15 mouse cellular contexts compared by ENCODE assay signal in the genomic region with DNA sequence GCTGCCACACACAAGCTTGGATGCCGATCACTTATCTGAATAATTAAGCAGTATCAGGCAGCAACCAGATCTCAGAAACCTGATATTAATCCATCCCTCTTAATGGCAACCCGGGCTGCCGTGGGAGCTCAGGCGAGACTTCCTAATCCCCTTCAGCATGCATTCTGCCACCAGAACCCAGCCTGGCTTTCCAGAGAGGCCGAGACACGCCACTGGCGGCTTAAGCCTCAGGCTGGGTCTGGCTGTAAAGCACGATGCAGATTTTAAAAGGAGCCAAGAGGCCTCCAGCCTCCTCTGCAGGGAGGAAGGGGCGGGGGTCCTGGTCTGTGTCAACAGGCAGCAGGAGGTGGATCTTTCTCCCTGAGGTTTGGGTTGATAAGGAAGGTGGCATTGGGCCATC.
DNase-seq lines count a peak whose midpoint lies in the region; ATAC-seq and TF ChIP-seq lines count a peak whose summit lies in the region.
"Had no signal": no experiment of that assay in that cellular context is flagged by ENCODE, and none has a peak within 500 bp of the region (broad histone marks: within the 10 kb centered on the region; RNA-seq: fewer than 3 reads in every experiment).

No protein-coding gene starts in this region.

- H3K9ac ChIP-seq in heart, embryonic 14.5 days (ENCODE audit: low read length), result no peak overlapping the region
- H3K9ac ChIP-seq in heart, embryonic 11.5 days (ENCODE audit: low read depth, low read length), result no peak overlapping the region
- H3K9ac ChIP-seq in embryonic facial prominence, embryonic 11.5 days (replicated peaks; ENCODE audit: low read length), result peak overlapping the region; percentile 1; the same call in 1 of the 2 replicates
- 0 out of 2 replicates have a peak overlapping the region, but pooled peaks have one; percentile 1 for H3K9ac ChIP-seq in midbrain, embryonic 11.5 days (ENCODE audit: low read length)
- H3K9ac ChIP-seq: stomach, embryonic 15.5 days had no signal

- H3K4me2 ChIP-seq in heart, embryonic 14.5 days (ENCODE audit: low read length), result 0 out of 2 replicates have a peak overlapping the region, but pooled peaks have one; percentile 0
- no peak overlapping the region for H3K4me2 ChIP-seq in heart, embryonic 11.5 days
- H3K4me2 ChIP-seq in embryonic facial prominence, embryonic 11.5 days (ENCODE audit: low read depth, low read length), result no peak overlapping the region
- H3K4me2 ChIP-seq in midbrain, embryonic 11.5 days, result peak overlapping the region; percentile 9; the same call in 1 of the 2 replicates
- H3K4me2 ChIP-seq: stomach, embryonic 15.5 days had no signal

- no peak for ATAC-seq in heart, embryonic 14.5 days (ENCODE audit: insufficient number of reproducible peaks, insufficient read depth, low FRiP score, low read depth)
- no peak for ATAC-seq in heart, embryonic 11.5 days (replicated peaks; ENCODE audit: insufficient number of reproducible peaks, low FRiP score, low TSS enrichment)
- peak; percentile 21; the same call in 1 of the 2 replicates for ATAC-seq in embryonic facial prominence, embryonic 11.5 days (replicated peaks; ENCODE audit: insufficient number of reproducible peaks, low FRiP score, low TSS enrichment, low read depth)
- ATAC-seq in midbrain, embryonic 11.5 days (ENCODE audit: low FRiP score), result peak; percentile 76
- ATAC-seq: Patski had no signal

- TF ChIP-seq CTCF in E14TG2a.4 (conservative IDR thresholded peaks at IDR 0.05; ENCODE audit: low read length), result no peak
- no peak for TF ChIP-seq CTCF in cerebellum, adult 2 months (IDR thresholded peaks at IDR 0.05; ENCODE audit: borderline replicate concordance, insufficient read depth, low read depth, low read length)

- no peaks in the 10 kb centered on the region for H3K36me3 ChIP-seq in heart, embryonic 14.5 days (ENCODE audit: control insufficient read depth, insufficient read depth, low read length)
- H3K36me3 ChIP-seq in heart, embryonic 11.5 days (ENCODE audit: control insufficient read depth, insufficient read depth, low read length), result no peaks in the 10 kb centered on the region
- H3K36me3 ChIP-seq in E14TG2a.4 (ENCODE audit: insufficient read depth, low read length), result no peaks in the 10 kb centered on the region
- no peaks in the 10 kb centered on the region for H3K36me3 ChIP-seq in embryonic facial prominence, embryonic 11.5 days (replicated peaks; ENCODE audit: control insufficient read depth, insufficient read depth, low read depth, low read length)
- no peaks in the 10 kb centered on the region for H3K36me3 ChIP-seq in midbrain, embryonic 11.5 days (ENCODE audit: control insufficient read depth, insufficient read depth, low read length)
- H3K36me3 ChIP-seq: stomach, embryonic 15.5 days had no signal

- DNase-seq in embryonic facial prominence, embryonic 11.5 days (ENCODE audit: low spot score), result peak; percentile 57
- peak; percentile 93 for DNase-seq in midbrain, embryonic 11.5 days (ENCODE audit: low spot score, missing footprints)
- DNase-seq in cerebellum, postnatal 14 days, result no peak
- DNase-seq in cerebellum, adult 2 months, result no peak
- no peak for DNase-seq in natural killer cell, adult 2 months (ENCODE audit: low spot score in 2 of 2)
- DNase-seq: adrenal gland, postnatal 10 days; heart, adult 2 months; liver; right cerebral cortex, postnatal 4 days; thymus, postnatal 4 days had no signal

- peaks cover 0 to 7% of the 10 kb centered on the region in 2 experiments; a peak in 2 of 4 replicates for H3K4me1 ChIP-seq in heart, embryonic 14.5 days (ENCODE audit: control insufficient read depth in 2 of 2, insufficient read depth in 2 of 2, low read length in 2 of 2)
- H3K4me1 ChIP-seq in heart, embryonic 11.5 days (ENCODE audit: control insufficient read depth, insufficient read depth, low read length), result 0 out of 2 replicates have a peak, but pooled peaks cover 5% of the 10 kb centered on the region
- peaks cover 10% of the 10 kb centered on the region; the same call in 1 of the 2 replicates for H3K4me1 ChIP-seq in E14TG2a.4 (replicated peaks; ENCODE audit: low read depth, low read length)
- H3K4me1 ChIP-seq in embryonic facial prominence, embryonic 11.5 days (ENCODE audit: control insufficient read depth, insufficient read depth, low read length), result peaks cover 2% of the 10 kb centered on the region
- peaks cover 16% of the 10 kb centered on the region for H3K4me1 ChIP-seq in midbrain, embryonic 11.5 days (ENCODE audit: control insufficient read depth, insufficient read depth, low read length)
- no peaks in the 10 kb centered on the region for H3K4me1 ChIP-seq in cerebellum, adult 2 months (ENCODE audit: control insufficient read depth, insufficient read depth, low read length)

- no peaks in the 10 kb centered on the region for H3K27me3 ChIP-seq in heart, embryonic 14.5 days (ENCODE audit: control insufficient read depth, insufficient read depth, low read length)
- H3K27me3 ChIP-seq in heart, embryonic 11.5 days (ENCODE audit: control insufficient read depth, insufficient read depth, low read length), result peaks cover 5% of the 10 kb centered on the region; the same call in 1 of the 2 replicates
- H3K27me3 ChIP-seq in E14TG2a.4 (ENCODE audit: insufficient read depth, low read length), result no peaks in the 10 kb centered on the region
- no peaks in the 10 kb centered on the region for H3K27me3 ChIP-seq in embryonic facial prominence, embryonic 11.5 days (ENCODE audit: control insufficient read depth, insufficient read depth, low read length)
- no peaks in the 10 kb centered on the region for H3K27me3 ChIP-seq in midbrain, embryonic 11.5 days (ENCODE audit: control insufficient read depth, insufficient read depth, low read length)
- H3K27me3 ChIP-seq in cerebellum, adult 2 months (ENCODE audit: control insufficient read depth, insufficient read depth, low read length), result no peaks in the 10 kb centered on the region; the same call in 1 of the 2 replicates
- H3K27me3 ChIP-seq: Patski; stomach, embryonic 15.5 days had no signal

- WGBS in heart, embryonic 14.5 days, result 12% methylated on average over 9 of the region's 9 CpGs
- 10% methylated on average over 9 of the region's 9 CpGs for WGBS in heart, embryonic 11.5 days (ENCODE audit: insufficient replicate concordance)
- 13% methylated on average over 9 of the region's 9 CpGs for WGBS in embryonic facial prominence, embryonic 11.5 days
- 4% methylated on average over 9 of the region's 9 CpGs for WGBS in midbrain, embryonic 11.5 days
- 36% methylated on average over 9 of the region's 9 CpGs for WGBS in cerebellum, adult 2 months

- no peak overlapping the region for H3K27ac ChIP-seq in heart, embryonic 14.5 days (replicated peaks in 1 of 2; ENCODE audit: control insufficient read depth in 1 of 2, insufficient read depth in 1 of 2, low read depth in 2 of 2, low read length in 2 of 2)
- no peak overlapping the region for H3K27ac ChIP-seq in heart, embryonic 11.5 days (ENCODE audit: low read depth, low read length)
- no peak overlapping the region for H3K27ac ChIP-seq in embryonic facial prominence, embryonic 11.5 days (replicated peaks; ENCODE audit: low read depth, low read length)
- 0 out of 2 replicates have a peak overlapping the region, but pooled peaks have one; percentile 1 for H3K27ac ChIP-seq in midbrain, embryonic 11.5 days (ENCODE audit: low read depth, low read length)
- H3K27ac ChIP-seq in cerebellum, adult 2 months (ENCODE audit: insufficient read depth, low read length), result no peak overlapping the region
- H3K27ac ChIP-seq: heart, adult 2 months; stomach, embryonic 15.5 days had no signal

- no peak for TF ChIP-seq POLR2A in cerebellum, adult 2 months (IDR thresholded peaks at IDR 0.05; ENCODE audit: borderline replicate concordance, insufficient read depth, low read length)

- H3K9me3 ChIP-seq in heart, embryonic 14.5 days (ENCODE audit: control insufficient read depth, low read length), result no peaks in the 10 kb centered on the region
- no peaks in the 10 kb centered on the region for H3K9me3 ChIP-seq in heart, embryonic 11.5 days (replicated peaks; ENCODE audit: control insufficient read depth, low read length)
- H3K9me3 ChIP-seq in E14TG2a.4 (ENCODE audit: low read length), result no peaks in the 10 kb centered on the region
- no peaks in the 10 kb centered on the region for H3K9me3 ChIP-seq in embryonic facial prominence, embryonic 11.5 days (replicated peaks; ENCODE audit: control insufficient read depth, low read length)
- H3K9me3 ChIP-seq in midbrain, embryonic 11.5 days (ENCODE audit: control insufficient read depth, low read length), result no peaks in the 10 kb centered on the region
- H3K9me3 ChIP-seq: stomach, embryonic 15.5 days had no signal

- H3K4me3 ChIP-seq in heart, embryonic 14.5 days (ENCODE audit: control insufficient read depth in 1 of 2, insufficient read depth in 1 of 2, low read depth in 1 of 2, low read length in 2 of 2), result no peak overlapping the region
- no peak overlapping the region for H3K4me3 ChIP-seq in heart, embryonic 11.5 days (ENCODE audit: low read depth, low read length)
- H3K4me3 ChIP-seq in E14TG2a.4 (replicated peaks; ENCODE audit: low read length), result peak overlapping the region; percentile 49
- no peak overlapping the region for H3K4me3 ChIP-seq in embryonic facial prominence, embryonic 11.5 days (ENCODE audit: low read depth, low read length)
- H3K4me3 ChIP-seq in midbrain, embryonic 11.5 days (ENCODE audit: low read depth, low read length), result no peak overlapping the region
- no peak overlapping the region for H3K4me3 ChIP-seq in cerebellum, adult 2 months (replicated peaks; ENCODE audit: insufficient read depth, low read depth, low read length)
- H3K4me3 ChIP-seq: heart, adult 2 months; stomach, embryonic 15.5 days had no signal

Comparison
In these comparisons a context has a peak if more than half of its experiments do, and no peak if none do; other contexts are left out.
1. H3K4me2 ChIP-seq: peak in heart, embryonic 14.5 days (single experiment) and midbrain, embryonic 11.5 days (single experiment); none in heart, embryonic 11.5 days (single experiment) and embryonic facial prominence, embryonic 11.5 days (single experiment).
2. ATAC-seq: peak in embryonic facial prominence, embryonic 11.5 days (single experiment) and midbrain, embryonic 11.5 days (single experiment); none in heart, embryonic 14.5 days (single experiment) and heart, embryonic 11.5 days (single experiment).
3. H3K9ac ChIP-seq: peak in embryonic facial prominence, embryonic 11.5 days (single experiment) and midbrain, embryonic 11.5 days (single experiment); none in heart, embryonic 14.5 days (single experiment) and heart, embryonic 11.5 days (single experiment).
4. DNase-seq: peak in embryonic facial prominence, embryonic 11.5 days (single experiment) and midbrain, embryonic 11.5 days (single experiment); none in cerebellum, postnatal 14 days (0 of 2), cerebellum, adult 2 months (0 of 2) and natural killer cell, adult 2 months (0 of 2).